Mouse (Mus musculus): Measurements from ENCODE around the gene Sfta2. TPM values are rescaled to one million over a fixed set of nuclear protein-coding genes. Genes with fewer than 3 reads are reported as not detected.
A peak's percentile ranks its signal among the peaks of the same experiment; 100 is the strongest.

The Sfta2 gene
- total and polyA plus RNA-seq, 2 experiments from 2014 or later: not detected

DNA sequence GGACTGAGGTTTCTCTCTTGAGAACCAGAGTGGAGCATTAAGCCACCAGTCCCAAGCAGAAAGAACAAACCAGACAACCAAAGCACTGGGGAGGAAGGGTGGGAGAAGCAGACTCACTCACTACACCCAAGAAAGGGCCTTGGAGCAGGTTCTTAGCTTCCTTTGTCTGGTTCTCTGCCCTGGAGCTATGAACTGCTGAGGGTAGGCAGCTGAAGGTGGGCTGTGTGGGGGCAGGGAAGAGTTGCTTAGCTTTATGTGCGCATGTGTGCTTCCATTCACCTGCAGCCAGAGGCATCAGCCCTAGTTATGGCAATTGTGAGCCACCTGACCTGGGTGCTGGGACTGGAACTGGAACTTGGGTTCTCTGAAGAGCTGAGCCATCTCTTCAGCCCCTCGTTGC lies 51.7 kb downstream of the Sfta2 start:
- Histone ChIP-seq H3K9me3 (ENCODE audit: low read length) (no peaks in the 10 kb centered on the region), H3K4me3 (ENCODE audit: low read depth, low read length) (no peak overlapping the region), H3K4me2 (ENCODE audit: low read depth, low read length, poor library complexity, severe bottlenecking) (no peak overlapping the region), H3K9ac (replicated peaks; ENCODE audit: low read length, poor library complexity, severe bottlenecking) (no peak overlapping the region), H3K4me1 (ENCODE audit: insufficient read depth, low read length) (no peaks in the 10 kb centered on the region), H3K27me3 (ENCODE audit: insufficient read depth, low read length) (no peaks in the 10 kb centered on the region), H3K36me3 (ENCODE audit: insufficient read depth, low read length) (peaks cover 30% of the 10 kb centered on the region), H3K27ac (ENCODE audit: low read depth, low read length) (no peak overlapping the region)
- WGBS: 87% methylated on average over 2 of the region's 2 CpGs
- TF ChIP-seq CTCF (IDR thresholded peaks at IDR 0.05): no peak
- DNase-seq (ENCODE audit: low spot score) (no peak), ATAC-seq (ENCODE audit: low FRiP score) (no peak)

DNA sequence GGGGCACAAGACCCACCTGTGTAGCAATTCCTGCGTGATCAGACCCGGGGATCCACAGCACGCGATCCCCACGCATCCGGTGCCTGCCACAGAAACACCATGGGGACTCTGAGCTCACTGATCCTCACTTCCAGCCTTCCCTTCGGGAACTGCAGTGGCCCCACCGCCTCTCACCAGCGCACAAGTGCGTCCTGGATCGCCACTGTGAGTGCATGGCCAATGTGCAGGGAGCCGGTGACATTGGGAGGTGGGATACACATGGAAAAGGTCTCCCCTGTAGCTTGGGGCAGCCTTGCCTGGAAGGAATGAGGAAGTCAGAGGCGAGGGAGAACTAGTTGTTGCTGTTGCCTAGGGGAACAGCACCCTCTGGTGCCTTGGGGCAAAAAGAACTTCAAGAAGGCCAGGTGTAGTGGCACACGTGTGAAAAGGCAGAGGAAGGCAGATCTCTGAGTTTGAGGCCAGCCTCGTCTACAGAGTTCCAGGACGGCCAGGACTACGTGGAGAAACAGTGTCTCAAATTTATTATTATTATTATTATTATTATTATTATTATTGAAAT lies 64.7 kb downstream of the Sfta2 start:
- 80% methylated on average over 17 of the region's 17 CpGs for WGBS
- Histone ChIP-seq H3K9ac (replicated peaks; ENCODE audit: low read length, poor library complexity, severe bottlenecking) (no peak overlapping the region), H3K27me3 (ENCODE audit: insufficient read depth, low read length) (no peaks in the 10 kb centered on the region), H3K4me3 (ENCODE audit: low read depth, low read length) (no peak overlapping the region), H3K4me2 (ENCODE audit: low read depth, low read length, poor library complexity, severe bottlenecking) (no peak overlapping the region), H3K36me3 (ENCODE audit: insufficient read depth, low read length) (peaks cover 30% of the 10 kb centered on the region), H3K4me1 (ENCODE audit: insufficient read depth, low read length) (0 out of 2 replicates have a peak, but pooled peaks cover 4% of the 10 kb centered on the region), H3K9me3 (ENCODE audit: low read length) (no peaks in the 10 kb centered on the region), H3K27ac (ENCODE audit: low read depth, low read length) (no peak overlapping the region)
- peak; percentile 56 for TF ChIP-seq CTCF (IDR thresholded peaks at IDR 0.05)
- no peak for ATAC-seq (ENCODE audit: low FRiP score)
- DNase-seq (ENCODE audit: low spot score): no peak

DNA sequence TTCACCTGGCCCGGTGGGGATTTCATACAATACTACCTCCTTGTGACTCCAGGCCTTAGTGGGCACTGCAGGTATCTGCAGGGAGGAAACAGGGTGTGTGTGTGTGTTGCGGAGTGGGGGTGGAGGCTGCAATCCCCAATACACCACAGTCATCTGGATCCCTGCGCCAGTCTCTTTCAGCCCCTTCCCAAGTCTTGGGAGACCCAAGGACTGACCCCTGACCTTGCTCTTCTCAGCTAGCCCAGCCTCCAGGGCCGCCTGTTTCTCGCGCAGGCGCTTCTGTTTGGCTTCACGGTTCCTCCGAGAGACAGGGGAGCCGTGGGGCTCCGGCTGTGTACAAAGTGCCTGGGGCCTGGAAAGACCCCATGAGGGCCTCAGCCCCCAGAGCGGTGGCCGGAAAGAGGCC lies 65.5 kb downstream of the Sfta2 start:
- peak; percentile 7 for TF ChIP-seq CTCF (IDR thresholded peaks at IDR 0.05)
- H3K27ac ChIP-seq (ENCODE audit: low read depth, low read length): peak overlapping the region; percentile 80
- peak; percentile 47 for DNase-seq (ENCODE audit: low spot score)
- peak overlapping the region; percentile 79 for H3K4me2 ChIP-seq (ENCODE audit: low read depth, low read length, poor library complexity, severe bottlenecking)
- peaks cover 23% of the 10 kb centered on the region for H3K36me3 ChIP-seq (ENCODE audit: insufficient read depth, low read length)
- ATAC-seq (ENCODE audit: low FRiP score): peak; percentile 64
- no peaks in the 10 kb centered on the region for H3K27me3 ChIP-seq (ENCODE audit: insufficient read depth, low read length)
- no peaks in the 10 kb centered on the region for H3K9me3 ChIP-seq (ENCODE audit: low read length)
- 3% methylated on average over 13 of the region's 13 CpGs for WGBS
- peak overlapping the region; percentile 58 for H3K9ac ChIP-seq (replicated peaks; ENCODE audit: low read length, poor library complexity, severe bottlenecking)
- peak overlapping the region; percentile 51 for H3K4me3 ChIP-seq (ENCODE audit: low read depth, low read length)
- H3K4me1 ChIP-seq (ENCODE audit: insufficient read depth, low read length): 0 out of 2 replicates have a peak, but pooled peaks cover 4% of the 10 kb centered on the region

DNA sequence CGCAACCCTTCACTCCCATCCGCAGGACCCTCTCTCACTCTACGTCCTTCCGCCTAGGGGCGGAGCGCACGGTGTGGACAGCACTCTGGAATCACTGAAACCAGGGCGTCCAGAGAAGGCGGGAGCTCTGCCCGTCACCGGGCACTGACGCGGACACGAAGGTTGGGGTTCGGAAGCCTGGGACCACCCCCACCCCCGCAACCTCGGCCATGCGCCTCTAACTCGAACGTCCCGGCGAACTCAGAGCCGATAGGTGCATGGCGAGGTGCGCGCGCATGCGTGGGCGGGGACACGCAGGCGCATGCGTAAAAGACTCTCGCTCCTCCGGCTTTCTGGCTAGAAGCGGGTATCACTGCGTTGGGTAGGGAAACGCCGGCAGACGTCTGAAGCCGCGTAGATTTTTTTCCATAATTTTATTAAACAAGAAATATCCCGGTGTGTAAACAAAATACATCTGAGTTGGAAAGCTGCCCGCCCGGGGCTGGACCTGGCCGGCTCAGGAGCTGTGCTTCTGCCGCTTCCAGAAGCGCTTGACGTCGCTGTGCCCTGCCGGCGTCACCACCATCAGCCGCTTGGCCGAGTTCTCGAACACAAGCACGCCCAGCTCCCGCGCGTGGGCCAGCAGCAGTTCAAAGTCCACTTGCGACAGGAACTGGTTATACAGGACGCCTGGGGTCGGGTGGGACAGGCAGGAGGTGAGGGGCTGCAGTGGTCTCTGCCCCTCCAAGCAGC lies 66.2 kb downstream of the Sfta2 start, which contains the start of gene Vars2:
Gene Vars2 (minus strand): TSS at position 259 of the 732 bp plus-strand sequence.
- Histone ChIP-seq H3K9me3 (ENCODE audit: low read length) (no peaks in the 10 kb centered on the region), H3K27me3 (ENCODE audit: insufficient read depth, low read length) (no peaks in the 10 kb centered on the region), H3K4me3 (ENCODE audit: low read depth, low read length) (peak within 1 kb of the TSS; percentile 51), H3K4me2 (ENCODE audit: low read depth, low read length, poor library complexity, severe bottlenecking) (peak within 1 kb of the TSS; percentile 79), H3K9ac (replicated peaks; ENCODE audit: low read length, poor library complexity, severe bottlenecking) (peak within 1 kb of the TSS; percentile 58), H3K36me3 (ENCODE audit: insufficient read depth, low read length) (peaks cover 22% of the 10 kb centered on the region), H3K27ac (ENCODE audit: low read depth, low read length) (peak within 1 kb of the TSS; percentile 80), H3K4me1 (ENCODE audit: insufficient read depth, low read length) (0 out of 2 replicates have a peak, but pooled peaks cover 4% of the 10 kb centered on the region)
- TF ChIP-seq CTCF (IDR thresholded peaks at IDR 0.05): no peak
- peak; percentile 91 for ATAC-seq (ENCODE audit: low FRiP score)
- peak; percentile 96 for DNase-seq (ENCODE audit: low spot score)
- whole genome bisulfite sequencing: under 1% methylated on average over 61 of the region's 61 CpGs

DNA sequence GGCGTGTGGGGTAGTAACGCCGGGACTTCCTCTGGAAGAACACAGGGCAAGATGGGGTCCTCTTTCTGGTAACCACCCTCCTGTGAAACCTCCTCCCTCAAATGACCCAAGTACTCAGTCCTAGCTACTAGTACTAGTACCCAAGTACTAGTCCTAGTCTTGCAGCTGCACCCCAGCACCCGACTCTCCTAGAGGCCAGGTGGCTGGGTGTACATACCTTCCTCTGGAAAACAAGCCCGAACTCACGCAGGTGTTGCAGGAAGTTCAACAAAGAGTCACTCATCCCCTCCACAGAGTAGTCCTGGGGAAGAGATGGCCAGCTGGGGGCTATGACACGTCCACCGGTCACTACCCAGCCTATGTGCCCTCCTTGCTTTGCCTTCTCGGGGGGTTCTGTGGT lies 68.4 kb downstream of the Sfta2 start:
- DNase-seq (ENCODE audit: low spot score) (no peak), ATAC-seq (ENCODE audit: low FRiP score) (no peak)
- no peaks in the 10 kb centered on the region for H3K27me3 ChIP-seq (ENCODE audit: insufficient read depth, low read length)
- TF ChIP-seq CTCF (IDR thresholded peaks at IDR 0.05): no peak
- 93% methylated on average over 9 of the region's 9 CpGs for WGBS
- H3K9me3 ChIP-seq (ENCODE audit: low read length): no peaks in the 10 kb centered on the region
- no peak overlapping the region for H3K27ac ChIP-seq (ENCODE audit: low read depth, low read length)
- H3K4me3 ChIP-seq (ENCODE audit: low read depth, low read length): no peak overlapping the region
- H3K36me3 ChIP-seq (ENCODE audit: insufficient read depth, low read length): 0 out of 2 replicates have a peak, but pooled peaks cover 8% of the 10 kb centered on the region
- H3K4me1 ChIP-seq (ENCODE audit: insufficient read depth, low read length): peaks cover 6% of the 10 kb centered on the region; the same call in 1 of the 2 replicates
- no peak overlapping the region for H3K4me2 ChIP-seq (ENCODE audit: low read depth, low read length, poor library complexity, severe bottlenecking)
- H3K9ac ChIP-seq (replicated peaks; ENCODE audit: low read length, poor library complexity, severe bottlenecking): no peak overlapping the region

DNA sequence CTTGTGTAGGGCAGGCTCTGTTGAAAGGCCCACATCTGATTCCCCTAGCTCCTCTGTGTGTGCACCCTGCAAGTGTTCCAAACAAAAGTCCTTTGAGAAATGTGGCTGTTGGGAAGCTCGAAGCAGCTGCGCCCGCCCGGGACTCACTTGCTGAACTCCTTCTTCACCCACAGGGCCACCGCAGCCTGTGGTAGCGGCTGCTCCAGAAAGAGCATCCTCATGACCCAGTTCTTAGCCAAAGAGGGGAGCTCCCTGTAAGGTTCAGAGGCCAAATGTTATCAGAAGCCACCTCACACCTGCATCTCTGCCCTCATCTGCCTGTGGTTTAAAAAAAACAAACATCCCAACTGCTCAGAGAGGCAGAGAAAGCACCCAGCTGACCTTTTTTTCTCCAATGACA lies 70.5 kb downstream of the Sfta2 start:
- H3K27ac ChIP-seq (ENCODE audit: low read depth, low read length): no peak overlapping the region
- 96% methylated on average over 6 of the region's 6 CpGs for WGBS
- H3K9me3 ChIP-seq (ENCODE audit: low read length): no peaks in the 10 kb centered on the region
- no peak overlapping the region for H3K4me3 ChIP-seq (ENCODE audit: low read depth, low read length)
- peaks cover 2% of the 10 kb centered on the region; the same call in 1 of the 2 replicates for H3K4me1 ChIP-seq (ENCODE audit: insufficient read depth, low read length)
- H3K4me2 ChIP-seq (ENCODE audit: low read depth, low read length, poor library complexity, severe bottlenecking): no peak overlapping the region
- no peaks in the 10 kb centered on the region for H3K27me3 ChIP-seq (ENCODE audit: insufficient read depth, low read length)
- ATAC-seq (ENCODE audit: low FRiP score) (no peak), DNase-seq (ENCODE audit: low spot score) (no peak)
- H3K36me3 ChIP-seq (ENCODE audit: insufficient read depth, low read length): 0 out of 2 replicates have a peak, but pooled peaks cover 4% of the 10 kb centered on the region
- no peak for TF ChIP-seq CTCF (IDR thresholded peaks at IDR 0.05)
- H3K9ac ChIP-seq (replicated peaks; ENCODE audit: low read length, poor library complexity, severe bottlenecking): no peak overlapping the region
